Mouse (Mus musculus): ENCODE measurements around the gene Tlx3.

Gene Tlx3

DNA sequence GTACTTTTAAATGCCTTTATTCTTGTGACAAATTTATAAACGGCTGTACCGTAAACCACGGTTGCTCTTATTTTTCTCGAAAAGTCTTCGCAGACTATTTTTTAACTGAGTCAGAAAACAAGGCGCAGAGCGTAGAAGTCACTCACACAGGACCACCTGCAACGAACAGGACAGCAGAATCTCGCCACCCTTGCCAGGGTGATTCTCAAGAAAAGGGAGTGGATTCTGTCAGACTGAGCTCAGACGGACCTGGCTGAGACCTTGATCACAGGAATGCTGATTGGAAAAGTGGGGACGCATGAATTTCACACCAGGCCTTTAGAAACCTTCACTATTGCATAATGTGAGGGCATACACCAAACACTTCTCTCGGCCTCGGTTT lies 6.3 kb downstream of the Tlx3 start:
- no peak for DNase-seq (ENCODE audit: low spot score)

DNA sequence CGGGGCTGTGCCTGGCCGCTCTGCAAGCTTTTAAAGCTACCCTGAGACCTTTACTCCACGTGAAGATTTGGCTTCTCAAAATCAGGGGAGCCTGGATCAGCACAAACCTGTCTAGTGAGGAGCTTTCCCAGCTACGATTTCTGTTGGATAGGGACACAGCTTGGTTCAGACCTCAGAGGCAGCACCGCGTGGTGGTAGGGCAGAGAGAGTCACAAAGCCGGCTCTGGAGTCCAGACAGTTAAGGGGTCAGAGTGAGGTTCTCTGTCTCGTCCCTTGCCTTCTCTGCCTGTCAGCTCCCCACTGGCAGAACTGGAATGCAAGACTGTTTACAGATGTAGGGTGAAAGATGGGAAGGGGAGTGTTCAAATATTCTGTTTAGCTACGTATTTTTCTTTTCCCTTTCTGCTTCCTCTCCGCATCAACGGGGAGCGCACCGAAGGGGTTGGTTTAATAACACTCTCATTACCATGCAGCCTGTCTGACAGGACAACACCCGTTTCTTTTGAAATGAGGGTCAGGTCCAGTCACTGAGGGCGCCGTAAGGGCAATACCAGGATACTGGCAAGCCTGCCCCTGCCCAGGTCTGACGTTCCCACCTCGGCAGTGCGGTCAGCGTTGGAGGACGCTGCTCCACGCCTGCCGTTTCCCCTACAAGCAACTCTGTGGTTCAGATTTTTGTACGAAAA lies 6.8 kb downstream of the Tlx3 start:
- DNase-seq (ENCODE audit: low spot score): no peak

DNA sequence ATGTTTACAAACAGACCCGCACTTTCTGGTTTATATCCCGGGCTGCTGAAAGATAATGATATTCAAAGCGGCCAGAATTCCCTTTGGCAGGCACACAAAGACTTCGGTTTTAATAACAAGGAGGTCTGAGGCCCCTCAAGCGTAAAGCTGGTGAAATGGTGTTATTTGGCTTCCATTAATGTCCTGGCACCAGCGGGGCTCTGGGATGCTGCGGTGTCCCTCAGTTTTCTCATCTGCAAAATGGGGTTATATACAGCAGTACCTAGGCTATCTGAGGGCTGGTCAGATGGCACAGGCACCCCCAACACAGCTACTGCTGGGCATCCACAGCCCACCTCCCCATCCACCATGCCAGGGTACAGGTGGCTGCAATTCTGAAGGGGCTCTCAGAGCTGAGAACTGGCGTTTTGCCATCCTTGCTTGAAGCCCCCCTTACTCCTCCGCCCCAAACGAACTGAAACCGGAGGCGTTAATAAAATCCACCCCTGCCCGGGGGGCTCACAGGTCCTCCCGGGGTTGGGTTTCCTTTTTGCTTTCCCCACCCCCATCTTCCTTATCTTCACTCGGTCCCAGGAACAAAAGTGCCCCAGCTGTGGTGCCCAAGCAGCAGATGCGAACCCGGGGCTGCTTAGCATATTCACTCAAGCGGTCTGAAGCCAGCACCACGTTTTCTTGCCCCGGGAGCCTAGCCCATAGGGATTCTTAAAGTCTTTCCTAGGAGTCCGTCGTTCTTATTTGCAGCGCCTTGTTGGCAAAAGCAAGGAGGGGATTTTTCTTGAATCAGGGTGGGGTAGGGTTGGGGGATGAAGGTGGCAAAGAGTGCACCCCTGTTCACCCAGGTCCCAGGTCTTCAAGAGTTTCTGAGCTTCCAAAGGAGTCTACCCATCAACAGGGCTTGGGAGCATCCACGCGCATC lies 7.6 kb downstream of the Tlx3 start:
- DNase-seq (ENCODE audit: low spot score): no peak

DNA sequence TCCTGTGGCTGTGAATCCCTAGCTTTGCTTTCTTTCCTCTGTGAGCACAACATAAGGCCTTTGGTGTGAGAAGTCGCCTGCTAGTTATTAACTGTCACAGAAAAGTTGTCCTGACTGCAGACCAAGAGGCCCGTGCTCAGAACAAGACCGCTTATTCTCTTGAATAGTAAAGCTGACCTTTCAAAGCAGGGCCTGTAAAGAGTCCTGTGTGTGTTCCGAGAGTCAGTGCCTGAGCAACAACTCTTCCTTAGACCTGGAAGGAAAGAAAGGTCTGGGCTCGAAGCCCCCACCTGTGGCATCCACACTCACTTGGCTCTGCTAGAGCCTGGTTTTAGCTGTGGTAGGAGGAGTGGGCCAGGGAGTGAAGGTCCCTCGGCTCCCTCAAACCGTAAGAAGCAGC lies 8.3 kb downstream of the Tlx3 start:
- no peak for DNase-seq (ENCODE audit: low spot score)

DNA sequence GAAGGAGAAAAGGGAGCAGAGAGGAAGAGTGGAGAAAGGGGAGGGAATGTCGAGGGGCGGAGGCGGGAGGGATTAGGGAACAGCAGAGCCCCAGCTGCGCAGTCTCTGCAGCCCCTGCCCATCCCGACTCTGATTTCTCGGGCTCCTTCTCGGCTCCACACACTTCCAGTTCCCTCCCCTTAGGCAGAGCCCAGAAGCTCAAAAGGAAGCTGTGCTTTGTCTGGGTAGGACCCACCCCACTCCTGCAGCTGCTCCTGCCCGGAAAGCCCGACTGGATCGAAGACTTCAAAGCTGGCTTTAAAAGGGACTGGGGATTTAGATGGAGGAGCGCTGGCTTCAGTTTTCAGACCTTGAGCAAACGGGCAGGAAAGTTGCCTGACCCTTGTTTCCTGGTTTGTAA lies 9.7 kb downstream of the Tlx3 start:
- DNase-seq (ENCODE audit: low spot score): no peak

DNA sequence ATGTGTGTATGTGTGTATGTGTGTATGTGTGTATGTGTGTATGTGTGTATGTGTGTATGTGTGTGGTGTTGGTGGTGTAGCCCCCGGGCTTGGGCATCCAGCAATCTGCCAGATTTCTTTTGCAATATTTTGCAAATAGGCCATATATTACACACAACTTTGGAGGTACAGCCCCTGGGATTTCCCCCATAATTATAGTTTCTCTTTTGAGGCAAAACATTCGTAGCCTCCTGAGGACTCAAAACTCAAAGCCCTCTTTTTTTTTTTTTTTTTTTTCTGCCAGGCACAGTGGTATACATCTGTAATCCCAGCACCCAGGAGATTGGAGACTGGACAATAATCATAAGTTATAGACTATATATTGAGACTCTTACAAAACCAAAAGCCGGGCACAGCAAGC lies 21.6 kb downstream of the Tlx3 start:
- no peak for DNase-seq (ENCODE audit: low spot score)

DNA sequence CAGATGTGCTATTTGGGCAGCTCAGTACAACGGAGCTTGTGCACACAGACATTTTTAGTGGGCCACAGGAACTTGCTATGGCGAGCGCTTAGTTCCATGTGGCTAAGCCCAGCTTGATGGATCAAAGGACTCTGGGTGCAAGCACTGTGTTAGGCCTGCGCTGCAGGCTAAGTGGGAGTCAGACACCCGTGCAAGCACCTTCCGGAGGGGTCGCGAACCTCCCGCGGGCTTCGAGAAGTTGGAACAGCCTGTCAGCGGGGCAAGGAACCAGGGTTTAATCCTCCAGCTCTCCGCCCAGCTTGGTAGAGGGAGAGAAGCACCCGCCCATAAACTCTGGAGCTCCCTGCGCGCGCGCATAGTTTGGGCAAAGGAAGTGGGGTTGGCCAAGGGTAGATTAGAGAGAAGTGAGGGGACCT lies 22.7 kb downstream of the Tlx3 start:
- DNase-seq (ENCODE audit: low spot score): no peak

DNA sequence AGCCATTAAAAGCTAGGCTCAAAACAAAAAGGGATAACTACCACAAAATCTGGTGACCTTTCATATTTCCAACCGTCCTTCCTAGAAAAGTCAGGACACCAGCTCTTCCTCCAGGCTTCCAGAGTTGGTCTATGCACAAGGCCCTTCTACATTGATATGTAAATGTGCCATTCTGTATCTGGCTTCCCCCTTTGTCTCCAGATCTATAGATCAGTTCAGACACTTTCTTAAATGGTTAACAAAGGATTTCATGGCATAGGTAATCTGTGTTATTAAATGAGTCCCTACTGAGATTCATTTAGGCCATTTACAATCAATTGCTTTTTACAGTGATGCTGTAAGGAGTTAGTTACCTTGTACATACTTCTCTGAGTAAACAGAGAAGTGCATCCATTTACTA lies 23.6 kb downstream of the Tlx3 start:
- DNase-seq (ENCODE audit: low spot score): no peak

DNA sequence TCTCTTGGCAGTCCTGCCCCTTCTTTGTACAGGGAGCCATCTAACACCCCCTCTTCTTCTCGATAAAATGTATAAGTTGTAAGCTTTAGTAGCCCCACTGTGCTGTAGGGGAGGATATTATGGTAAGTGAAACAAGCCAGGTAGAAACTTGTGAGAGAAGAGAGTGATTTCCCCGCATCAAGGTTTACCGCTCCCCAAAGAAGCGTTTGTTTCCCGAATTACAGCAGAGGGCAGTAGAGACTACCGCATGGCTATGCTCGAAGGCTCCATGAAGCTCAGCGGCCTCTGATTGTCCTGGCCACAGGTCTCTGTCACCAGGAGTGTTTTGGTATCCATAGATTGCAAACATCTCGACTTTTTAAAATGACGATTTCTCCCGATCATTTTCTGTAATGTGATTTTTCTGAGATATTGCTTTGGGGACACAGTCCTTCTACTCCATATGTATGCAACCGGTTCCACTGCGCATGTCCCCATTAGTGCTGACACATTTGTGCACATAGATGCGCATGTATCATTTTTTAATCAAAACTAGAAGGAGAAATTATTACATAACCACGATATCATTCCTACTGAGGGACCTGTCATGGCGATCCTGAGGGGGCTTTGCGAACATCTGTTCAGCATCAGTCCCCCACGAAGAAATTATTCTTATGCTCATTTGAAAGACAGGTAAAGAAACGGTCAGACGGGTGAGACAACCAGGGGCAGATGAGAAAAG lies 26.7 kb downstream of the Tlx3 start:
- peak; percentile 82 for DNase-seq (ENCODE audit: low spot score)

DNA sequence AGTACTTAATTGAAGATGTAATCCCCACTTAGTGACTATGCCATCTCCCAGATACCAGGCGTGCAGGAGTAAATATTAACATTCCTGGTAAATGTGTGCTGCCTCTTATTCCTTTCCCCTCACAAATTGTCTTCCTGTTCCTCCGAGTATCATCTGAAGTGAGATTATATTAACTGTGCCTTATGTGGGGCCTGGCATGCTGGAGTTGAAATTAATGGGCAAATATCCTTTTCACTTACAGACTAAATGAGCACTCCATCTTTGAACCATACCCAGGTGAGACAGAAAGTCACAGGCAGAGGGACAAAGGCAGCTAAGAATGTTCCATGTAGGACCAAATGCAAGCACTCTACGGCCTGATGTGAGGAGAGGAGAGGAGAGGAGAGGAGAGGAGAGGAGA lies 27.6 kb downstream of the Tlx3 start:
- DNase-seq (ENCODE audit: low spot score): no peak

DNA sequence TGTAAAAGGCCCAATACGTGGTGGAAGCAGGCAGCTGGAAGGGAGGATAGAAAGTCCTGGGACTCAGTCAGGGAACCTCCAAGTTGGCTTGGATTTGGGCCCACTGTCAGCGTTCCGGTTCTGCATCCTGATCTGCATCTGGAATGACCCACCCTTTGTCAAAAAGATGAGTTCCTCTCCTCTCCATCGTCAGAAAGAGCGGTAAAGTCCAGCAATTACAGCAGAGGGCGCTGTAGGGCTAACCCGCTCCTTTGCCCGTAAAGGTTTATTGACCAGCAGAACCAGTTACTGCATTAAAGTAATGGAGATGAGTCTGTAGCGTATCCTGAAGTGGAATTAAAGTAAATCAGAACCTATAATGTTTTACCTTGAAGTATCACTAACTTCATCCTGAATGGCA lies 32.9 kb downstream of the Tlx3 start:
- peak; percentile 78 for DNase-seq (ENCODE audit: low spot score)

DNA sequence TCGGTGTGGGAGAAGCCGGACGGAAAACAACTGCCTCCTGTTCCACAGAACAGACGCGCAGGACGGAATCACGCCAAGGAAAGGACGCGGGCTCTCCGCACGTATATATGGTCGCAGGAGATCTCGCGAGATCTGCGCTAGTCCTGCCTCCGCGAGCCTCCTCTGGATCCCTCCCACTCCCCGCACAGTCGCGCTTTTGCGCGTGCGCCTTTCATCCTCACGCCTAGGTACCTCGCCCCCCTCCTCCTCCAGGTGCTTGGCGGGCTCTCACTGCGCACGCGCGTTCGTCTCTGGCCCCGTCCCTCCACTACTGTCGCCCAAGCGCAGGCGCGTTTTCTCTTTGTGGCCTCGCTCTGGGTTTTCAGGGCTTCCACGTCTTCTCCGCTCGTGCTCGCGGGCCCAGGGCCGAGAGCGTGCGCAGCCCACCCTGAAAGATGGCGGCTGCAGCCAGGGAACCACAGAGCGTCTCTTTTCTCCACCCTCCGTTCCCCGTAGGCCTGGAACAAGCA lies 40.3 kb downstream of the Tlx3 start, which contains the start of gene Npm1:
Npm1 (minus strand) TSS at position 209 of the 509 bp plus-strand sequence.
- peak; percentile 100 for DNase-seq (ENCODE audit: low spot score)

DNA sequence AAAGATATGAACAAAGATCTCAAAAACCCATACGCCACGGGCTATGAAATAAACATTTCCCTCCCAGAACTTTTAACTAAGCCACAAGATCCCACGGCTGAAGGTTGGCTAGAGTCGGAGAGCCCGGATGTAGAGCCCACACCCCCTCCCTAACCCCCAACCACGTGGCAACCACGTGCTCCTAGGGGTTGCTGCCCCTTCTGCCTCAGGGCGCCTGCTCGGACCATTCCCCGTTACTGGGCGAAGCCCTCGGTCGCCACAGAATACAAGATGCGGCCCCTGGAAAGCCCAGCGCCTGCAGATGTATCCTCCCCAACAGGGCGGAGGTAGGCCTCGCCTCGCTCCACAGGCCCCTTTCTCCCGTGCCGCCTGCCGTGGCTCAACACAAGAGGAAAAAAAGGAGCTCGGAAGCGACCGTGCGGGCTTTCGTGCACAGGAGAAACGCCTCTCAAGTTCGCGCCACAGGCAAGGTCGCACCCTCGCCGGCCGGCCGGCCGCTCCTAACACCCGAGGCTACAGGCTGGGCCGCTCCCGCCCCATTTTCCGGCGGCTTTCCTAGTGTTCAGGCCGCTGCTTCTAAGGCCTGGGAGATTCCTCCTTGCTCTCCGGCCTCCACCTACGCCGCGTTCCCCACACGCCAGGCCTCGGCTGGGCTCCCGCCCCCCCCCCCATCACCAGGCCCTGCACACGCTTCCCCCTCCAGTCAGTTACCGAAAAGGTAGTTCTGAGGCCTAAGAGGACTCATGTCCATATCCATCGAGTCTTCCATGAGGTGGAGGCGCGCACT lies 41.0 kb downstream of the Tlx3 start:
- DNase-seq (ENCODE audit: low spot score): peak; percentile 92

DNA sequence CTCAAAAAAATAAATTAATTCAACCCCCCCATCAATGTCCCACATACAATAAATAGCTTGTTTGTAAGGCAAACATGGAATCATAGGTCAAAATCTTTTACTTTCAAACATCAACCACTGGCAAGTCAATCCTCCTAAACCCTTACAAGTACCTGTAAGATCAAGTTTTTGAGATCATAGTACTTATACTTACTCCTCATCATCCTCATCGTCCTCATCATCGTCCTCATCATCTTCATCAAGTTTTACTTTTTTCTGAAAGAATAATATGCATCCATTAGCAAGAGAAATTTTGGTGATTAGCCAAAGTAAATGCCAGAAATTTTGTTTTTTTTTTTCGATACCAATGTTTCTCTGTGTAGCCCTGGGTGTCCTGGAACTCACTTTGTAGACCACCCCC lies 43.6 kb downstream of the Tlx3 start:
- no peak for DNase-seq (ENCODE audit: low spot score)

DNA sequence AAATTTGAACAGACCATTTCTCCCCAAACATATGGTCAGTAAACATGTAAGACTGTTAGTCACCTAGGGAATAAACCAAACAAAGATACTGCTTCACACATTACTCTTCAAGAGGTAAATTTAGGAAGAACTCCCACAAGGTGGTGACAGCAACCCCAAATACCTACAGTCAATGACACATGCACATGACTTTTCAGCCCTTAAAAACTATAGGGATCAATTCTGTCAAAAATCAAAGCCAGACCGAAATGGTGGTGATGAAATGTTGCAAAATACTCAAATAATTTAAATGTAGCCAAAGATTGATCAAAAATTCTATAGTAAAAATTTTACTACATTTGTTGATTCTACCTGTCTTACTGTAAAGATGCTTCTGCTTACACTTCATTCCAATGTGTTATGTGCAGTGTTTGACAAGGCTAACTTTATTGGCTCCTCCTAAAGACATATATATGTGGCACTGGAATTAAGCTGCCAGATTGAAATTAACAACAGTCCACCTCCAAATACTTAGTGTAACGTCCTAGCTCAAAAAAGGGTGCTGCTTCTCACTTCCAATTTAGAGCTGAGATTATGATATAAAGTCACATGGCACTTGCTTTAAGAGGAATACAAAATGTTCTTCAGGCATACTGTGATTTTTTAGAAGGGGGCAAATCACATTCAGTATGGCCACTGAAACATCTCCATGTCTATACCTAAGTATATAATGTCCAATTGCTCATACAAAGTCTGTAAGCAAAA lies 45.8 kb downstream of the Tlx3 start:
- DNase-seq (ENCODE audit: low spot score): no peak

DNA sequence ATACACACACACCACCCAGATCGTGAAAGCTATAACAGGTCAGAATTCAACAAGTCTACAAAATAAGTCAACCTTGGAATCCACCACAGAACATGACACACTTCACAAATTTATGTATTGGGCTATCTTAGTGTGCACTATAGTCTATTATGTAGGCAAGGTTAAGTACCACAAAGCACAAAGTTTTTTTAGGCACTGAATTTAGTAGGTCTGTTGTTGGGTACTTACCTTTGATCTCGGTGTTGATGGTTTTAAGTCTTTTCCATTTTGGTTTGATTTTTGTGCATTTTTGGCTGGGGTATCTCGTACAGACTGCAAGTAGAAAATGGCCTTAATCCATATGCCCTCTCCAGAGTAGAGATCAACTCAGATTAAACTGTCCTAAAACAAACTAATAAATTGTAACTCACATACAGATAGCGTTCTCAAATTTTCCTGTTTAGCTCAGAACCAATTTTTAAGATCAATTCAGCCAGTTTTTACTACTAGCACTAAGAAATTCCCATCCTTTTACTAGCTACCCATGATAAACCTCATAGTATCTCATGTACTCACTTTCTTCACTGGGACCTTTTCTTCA lies 46.9 kb downstream of the Tlx3 start:
- no peak for DNase-seq (ENCODE audit: low spot score)

DNA sequence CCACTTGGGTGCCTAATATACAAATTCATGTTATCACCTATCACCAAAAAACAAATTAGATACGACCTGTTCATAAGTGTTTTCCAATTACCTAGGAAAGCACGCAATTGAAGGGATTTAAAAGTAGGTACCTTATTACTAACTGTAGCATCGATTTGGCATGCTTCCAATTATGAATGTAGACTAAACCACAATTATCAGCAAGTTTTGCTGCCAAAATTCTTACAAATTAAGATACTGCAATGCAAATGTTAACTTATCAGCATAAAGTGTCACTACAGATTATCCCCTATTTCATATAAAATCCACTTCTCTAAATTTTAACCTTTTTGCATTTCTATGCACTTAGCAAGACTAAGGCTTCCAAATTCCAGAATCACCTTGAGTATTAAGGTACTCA lies 48.9 kb downstream of the Tlx3 start:
- no peak for DNase-seq (ENCODE audit: low spot score)

DNA sequence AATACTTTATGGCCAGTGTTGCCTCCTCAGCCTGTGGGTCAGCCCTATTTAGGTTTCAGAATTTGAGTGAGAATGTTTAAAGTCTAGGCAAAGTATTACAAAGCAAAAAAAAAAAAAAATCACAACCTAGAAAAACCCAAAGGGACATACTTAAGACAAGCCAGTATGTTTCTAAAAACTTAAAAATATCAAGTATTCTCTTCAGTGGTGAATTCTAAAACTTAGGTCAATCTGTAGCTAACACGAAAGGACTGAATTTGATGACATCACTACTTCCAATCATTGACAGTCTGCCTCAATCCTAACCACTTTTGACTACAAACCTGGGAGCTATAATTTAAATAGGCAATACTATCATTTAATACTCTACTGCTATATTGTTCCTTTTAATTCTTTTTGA lies 50.4 kb downstream of the Tlx3 start:
- no peak for DNase-seq (ENCODE audit: low spot score)

DNA sequence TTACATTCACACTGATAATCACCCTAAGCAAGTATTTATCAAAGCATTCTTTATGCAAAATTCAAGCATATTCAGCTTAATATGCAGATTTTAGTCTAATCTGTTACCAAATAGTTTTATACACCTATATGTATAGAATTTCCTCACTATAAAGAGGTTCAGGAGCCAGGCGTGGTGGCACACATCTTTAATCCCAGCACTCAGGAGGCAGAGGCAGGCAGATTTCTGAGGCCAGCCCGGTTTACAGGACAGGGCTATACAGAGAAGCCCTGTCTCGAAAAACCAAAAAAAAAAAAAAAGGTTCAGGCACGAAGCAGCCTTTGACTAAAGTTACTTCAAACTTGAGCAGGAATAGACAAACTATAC lies 51.6 kb downstream of the Tlx3 start:
- DNase-seq (ENCODE audit: low spot score): no peak

DNA sequence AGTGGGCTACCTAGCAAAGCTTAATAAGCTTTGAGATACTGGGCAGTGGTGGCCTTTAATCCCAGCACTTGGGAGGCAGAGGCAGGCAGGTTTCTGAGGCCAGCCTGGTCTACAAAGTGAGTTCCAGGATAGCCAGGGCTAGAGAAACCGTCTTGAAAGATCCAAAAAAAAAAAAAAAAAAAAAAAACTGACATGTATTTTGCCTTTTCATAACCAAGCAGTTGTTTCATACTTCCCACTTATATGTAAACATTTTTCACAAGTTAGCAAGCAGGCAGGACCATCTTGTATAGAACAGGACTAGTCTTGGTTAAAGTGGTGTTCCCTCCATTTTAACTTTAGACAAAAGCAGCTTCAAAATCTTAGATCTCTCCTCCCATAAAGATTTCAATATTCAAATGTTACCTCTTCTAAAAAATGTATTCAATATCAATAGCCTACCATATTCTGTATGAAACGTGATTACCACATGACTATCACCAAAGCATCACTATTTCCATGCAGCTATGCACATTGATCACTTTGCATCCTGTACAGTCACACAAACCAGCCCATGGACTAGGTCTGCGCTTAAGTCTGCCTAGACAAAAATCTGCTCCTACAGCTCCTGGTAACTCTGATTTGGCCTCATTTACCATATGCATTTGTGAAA lies 52.1 kb downstream of the Tlx3 start:
- no peak for DNase-seq (ENCODE audit: low spot score)

All from MN1 (cell line).